Mouse (Mus musculus) heart, postnatal 0 days (tissue): ENCODE measurements around the gene Idua. TPM values are rescaled to one million over a fixed set of nuclear protein-coding genes. Genes with fewer than 3 reads are reported as not detected.

Experiments
- ATAC-seq: fragments of 200-750 bp; cut with Nextera tagmentation; 2 replicates; pipeline ENCODE4 v1.8.0; 2017; ENCODE audit warnings: low read depth, moderate number of reproducible peaks, moderate library complexity; ENCODE audit not compliant: insufficient read depth
- DNase-seq: peaks from one replicate; pipeline ENCODE4 v3.0.0-alpha.2; 2016; ENCODE audit warnings: low spot score
- H3K27ac ChIP-seq: fragments of 300-500 bp; sonication (generic); 2 replicates; pipeline ENCODE4 v1.5.1; 2014; ENCODE audit warnings: low read depth, mild to moderate bottlenecking
- H3K27me3 ChIP-seq: fragments of 300-500 bp; sonication (generic); 2 replicates; pipeline ENCODE4 v1.6.1; 2014; ENCODE audit warnings: low read length, mixed read lengths; ENCODE audit not compliant: control insufficient read depth, insufficient read depth
- H3K36me3 ChIP-seq: fragments of 300-500 bp; sonication (generic); replicated peaks from 2 replicates; pipeline ENCODE4 v1.6.1; 2014; ENCODE audit warnings: low read length, mixed read lengths; ENCODE audit not compliant: control insufficient read depth, insufficient read depth
- H3K4me1 ChIP-seq: fragments of 300-500 bp; sonication (generic); 2 replicates; pipeline ENCODE4 v1.6.1; 2014; ENCODE audit warnings: antibody characterized with exemption; ENCODE audit not compliant: control insufficient read depth, insufficient read depth
- H3K4me2 ChIP-seq: fragments of 300-500 bp; sonication (generic); 2 replicates; pipeline ENCODE4 v1.6.1; 2014; ENCODE audit warnings: low read depth, mild to moderate bottlenecking, low read length, moderate library complexity
- H3K4me3 ChIP-seq: fragments of 300-500 bp; sonication (generic); 2 replicates; pipeline ENCODE4 v1.5.1; 2014; ENCODE audit warnings: low read depth, low read length
- H3K9ac ChIP-seq: fragments of 300-500 bp; sonication (generic); replicated peaks from 2 replicates; pipeline ENCODE4 v1.6.1; 2014; ENCODE audit warnings: low read depth, low read length, mixed read lengths
- H3K9me3 ChIP-seq: fragments of 300-500 bp; sonication (generic); replicated peaks from 2 replicates; pipeline ENCODE4 v1.6.1; 2016; ENCODE audit warnings: low read length; ENCODE audit not compliant: control insufficient read depth
- CTCF ChIP-seq: IDR thresholded peaks from 2 replicates; pipeline ENCODE4 v1.5.1; 2016; ENCODE audit warnings: antibody characterized with exemption, control low read depth, low read depth
- EP300 ChIP-seq: IDR thresholded peaks from 2 replicates; pipeline ENCODE4 v1.6.1; 2016; ENCODE audit warnings: antibody characterized with exemption, low read depth
- WGBS: fragments of 180-500 bp; shearing (Covaris S2); extraction: QIAGEN DNeasy Blood & Tissue Kit; methylation state at CpG from one replicate; pipeline ENCODE4 v1.1.7; 2014; 5-methylcytosine and 5-hydroxymethylcytosine counted together
- polyA plus RNA-seq: library from polyadenylated mRNA; unstranded; fragments of >200 nt; fragmentation: Nextera tagmentation; extraction: Ambion mirVana; gene quantifications from 2 replicates; pipeline ENCODE4 v1.2.1, GENCODE M21; 2015
- total RNA-seq: library from RNA; depleted of rRNA; stranded (reverse); fragments of >200 nt; gene quantifications from 2 replicates; pipeline ENCODE4 v1.2.3, GENCODE M21; 2014; ENCODE audit warnings: low replicate concordance

The Idua gene
- total and polyA plus RNA-seq, 2 experiments from 2014 or later: 9.6 to 25.6 TPM

DNA sequence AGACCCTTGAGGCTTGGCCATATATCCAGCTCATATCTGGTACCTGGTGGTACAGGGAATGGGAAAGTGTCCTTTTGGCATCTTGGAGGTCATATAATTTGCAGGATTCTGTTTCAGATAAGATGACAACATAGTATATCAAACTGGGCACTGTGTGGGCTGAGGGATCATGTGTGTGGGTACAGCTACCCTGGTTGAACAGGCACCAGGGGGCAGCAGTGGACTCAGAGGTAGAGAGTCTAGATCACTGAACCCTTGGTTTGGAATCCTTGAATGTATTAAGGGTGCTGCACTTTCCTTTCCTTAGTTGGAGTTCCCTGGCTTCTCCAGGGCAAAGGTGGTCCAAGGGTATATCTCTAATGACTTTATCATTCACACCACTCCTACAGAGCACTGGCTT, 10.7 kb downstream of the Idua start:
- H3K9me3 ChIP-seq: no peaks in the 10 kb centered on the region
- peaks cover 10% of the 10 kb centered on the region; the same call in 1 of the 2 replicates for H3K36me3 ChIP-seq
- no peak overlapping the region for H3K9ac ChIP-seq
- ATAC-seq (no peak), DNase-seq (peak; percentile 40)
- H3K4me1 ChIP-seq: peaks cover 19% of the 10 kb centered on the region; the same call in 1 of the 2 replicates
- no peak overlapping the region for H3K4me3 ChIP-seq
- no peak overlapping the region for H3K27ac ChIP-seq
- no peak overlapping the region for H3K4me2 ChIP-seq
- TF ChIP-seq CTCF (peak; percentile 49), EP300 (no peak)
- H3K27me3 ChIP-seq: no peaks in the 10 kb centered on the region

DNA sequence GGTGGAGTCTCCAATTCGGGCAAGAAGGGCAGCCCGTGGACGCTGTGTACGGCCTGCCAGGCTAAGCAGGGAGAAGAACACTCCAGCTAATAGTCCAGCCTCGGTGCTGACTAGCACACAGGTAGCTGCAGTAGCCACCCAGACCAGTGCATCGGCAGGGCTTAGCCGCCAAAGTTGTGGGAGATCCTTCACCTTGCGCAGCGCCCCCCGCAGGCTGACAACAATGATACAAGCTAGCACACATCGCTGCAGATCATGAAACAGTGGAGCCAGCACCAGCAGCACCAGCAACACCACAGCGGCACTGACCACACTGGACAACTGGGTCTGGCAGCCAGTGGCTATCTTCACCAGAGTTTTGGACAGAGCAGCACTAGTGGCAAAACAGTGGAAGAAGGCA, 11.6 kb downstream of the Idua start:
- ATAC-seq: no peak
- Histone ChIP-seq H3K4me1 (peaks cover 19% of the 10 kb centered on the region; the same call in 1 of the 2 replicates), H3K4me2 (no peak overlapping the region), H3K27me3 (no peaks in the 10 kb centered on the region), H3K9me3 (no peaks in the 10 kb centered on the region), H3K36me3 (peaks cover 10% of the 10 kb centered on the region; the same call in 1 of the 2 replicates), H3K4me3 (no peak overlapping the region), H3K27ac (no peak overlapping the region), H3K9ac (no peak overlapping the region)
- DNase-seq: no peak
- WGBS: 90% methylated on average over 12 of the region's 12 CpGs
- no peak for TF ChIP-seq EP300
- TF ChIP-seq CTCF: no peak

DNA sequence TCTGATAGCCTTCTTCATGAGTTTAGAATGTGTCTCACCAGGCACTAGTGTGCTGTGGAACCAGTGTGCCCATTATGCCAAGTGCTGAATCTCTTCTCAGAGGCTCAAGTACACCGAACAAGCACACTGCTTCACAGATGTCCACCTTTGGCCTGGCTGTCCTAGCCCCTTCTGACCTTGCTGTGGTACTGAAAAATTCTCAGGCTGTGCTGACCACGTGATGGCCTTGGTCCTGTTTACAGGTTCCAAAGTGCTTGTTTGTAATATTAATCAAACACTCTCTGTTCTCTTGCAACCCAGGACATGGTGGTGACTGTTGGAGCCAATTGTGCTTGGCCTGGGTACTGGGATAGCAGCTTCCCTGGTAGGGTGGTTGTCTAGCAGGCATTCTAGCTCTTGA, 14.5 kb downstream of the Idua start:
- WGBS: 75% methylated on average over 2 of the region's 2 CpGs

GRCm38 (mm10) chr5:108675251-108675816, 15.2 kb downstream of the Idua start, which contains the start of gene Slc26a1:
Gene Slc26a1 (minus strand): TSS chr5:108675569.
- peaks cover 10% of the 10 kb centered on the region for H3K4me1 ChIP-seq
- 78% methylated on average over 9 of the region's 9 CpGs for WGBS
- ATAC-seq (no peak), DNase-seq (no peak)
- H3K4me3 ChIP-seq: no peak within 1 kb of the TSS
- H3K9me3 ChIP-seq: no peaks in the 10 kb centered on the region
- TF ChIP-seq EP300 (no peak), CTCF (no peak)
- no peak within 1 kb of the TSS for H3K27ac ChIP-seq
- no peak within 1 kb of the TSS for H3K9ac ChIP-seq
- peaks cover 12% of the 10 kb centered on the region; the same call in 1 of the 2 replicates for H3K36me3 ChIP-seq
- H3K4me2 ChIP-seq: no peak within 1 kb of the TSS
- no peaks in the 10 kb centered on the region for H3K27me3 ChIP-seq

More for the DNA sequence above, 14.5 kb downstream of the Idua start:
- DNase-seq (no peak), ATAC-seq (no peak)
- peaks cover 10% of the 10 kb centered on the region; the same call in 1 of the 2 replicates for H3K36me3 ChIP-seq
- H3K27me3 ChIP-seq: no peaks in the 10 kb centered on the region
- peaks cover 17% of the 10 kb centered on the region for H3K4me1 ChIP-seq
- TF ChIP-seq EP300 (no peak), CTCF (no peak)
- no peaks in the 10 kb centered on the region for H3K9me3 ChIP-seq
- no peak overlapping the region for H3K4me3 ChIP-seq
- H3K4me2 ChIP-seq: no peak overlapping the region
- H3K9ac ChIP-seq: no peak overlapping the region
- no peak overlapping the region for H3K27ac ChIP-seq

DNA sequence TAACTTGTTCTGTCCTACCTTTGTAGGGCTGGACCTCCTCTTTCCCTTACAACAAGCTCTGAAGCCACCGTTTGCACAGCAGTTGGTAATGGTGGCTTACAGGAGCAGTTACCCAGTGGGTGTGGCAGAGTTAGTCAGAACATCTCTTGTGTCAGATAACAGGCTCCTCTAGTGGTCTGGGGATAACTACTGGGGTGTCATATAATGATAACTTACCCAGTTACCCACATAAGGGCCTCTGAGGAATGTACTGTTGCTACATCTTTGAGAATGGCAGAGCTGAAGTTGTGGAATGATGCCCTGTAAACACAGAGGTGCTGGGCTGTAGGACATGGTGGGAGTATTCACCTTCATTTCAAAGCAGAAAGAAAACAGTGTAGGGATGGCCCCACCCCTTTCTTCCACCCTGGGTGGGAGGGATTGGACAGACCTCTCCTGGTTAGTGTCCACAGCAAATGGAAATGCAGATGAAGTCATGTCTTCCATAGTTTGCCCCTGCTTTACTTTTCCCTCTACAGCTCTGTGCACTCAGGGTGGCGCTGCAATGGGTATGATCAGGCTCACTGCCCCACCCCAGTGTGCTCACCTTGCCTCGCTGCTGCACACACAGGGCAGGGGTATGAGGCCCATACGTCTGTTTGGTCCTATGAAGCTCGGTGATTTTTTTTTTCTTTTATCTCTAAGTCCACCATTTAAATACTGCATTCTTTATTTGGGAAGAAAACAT, 16.8 kb downstream of the Idua start:
- DNase-seq (no peak), ATAC-seq (peak; percentile 45)
- Histone ChIP-seq H3K27ac (peak overlapping the region; percentile 3; the same call in 1 of the 2 replicates), H3K4me2 (peak overlapping the region; percentile 55), H3K36me3 (peaks cover 20% of the 10 kb centered on the region; the same call in 1 of the 2 replicates), H3K9me3 (no peaks in the 10 kb centered on the region), H3K4me3 (peak overlapping the region; percentile 32), H3K9ac (peak overlapping the region; percentile 48; the same call in 1 of the 2 replicates), H3K27me3 (no peaks in the 10 kb centered on the region), H3K4me1 (peaks cover 10% of the 10 kb centered on the region)
- 20% methylated on average over 5 of the region's 5 CpGs for WGBS
- TF ChIP-seq EP300 (no peak), CTCF (no peak)
